Mouse (Mus musculus) CH12.LX (cell line): ENCODE data around the gene Dnajc4. TPM values are rescaled to one million over a fixed set of nuclear protein-coding genes. Genes with fewer than 3 reads are reported as not detected.

Experiments used
- DNase-seq: peaks from one replicate; pipeline ENCODE4 v3.0.0-alpha.2; 2013; ENCODE audit errors: extremely low read depth
- H3K27ac ChIP-seq: 2 replicates; pipeline ENCODE4 v1.5.1; 2012; ENCODE audit warnings: low read depth, mild to moderate bottlenecking, control low read depth, moderate library complexity; ENCODE audit not compliant: insufficient read depth
- H3K27me3 ChIP-seq: replicated peaks from 2 replicates; pipeline ENCODE3; 2012; ENCODE audit warnings: inconsistent platforms
- H3K36me3 ChIP-seq, 2 experiments: replicated peaks in 1 of 2; 2 replicates each; pipeline versions ENCODE3 to v1.6.1; 2012; ENCODE audit warnings: inconsistent platforms in 1 of 2, low read length in 1 of 2, mild to moderate bottlenecking in 1 of 2, mixed read lengths in 1 of 2, moderate library complexity in 1 of 2; ENCODE audit not compliant: control insufficient read depth in 1 of 2, insufficient read depth in 1 of 2
- H3K4me1 ChIP-seq, 2 experiments: 2 replicates each; pipeline ENCODE4 v1.6.1; 2012; ENCODE audit warnings: inconsistent platforms in 1 of 2, moderate library complexity in 1 of 2; ENCODE audit not compliant: insufficient read depth in 2 of 2, control insufficient read depth in 1 of 2
- H3K4me2 ChIP-seq: 2 replicates; pipeline ENCODE4 v1.6.1; 2012; ENCODE audit warnings: low read depth, mild to moderate bottlenecking, control low read depth; ENCODE audit not compliant: poor library complexity, insufficient read depth, severe bottlenecking
- H3K4me3 ChIP-seq, 3 experiments: fragments of 150-350 bp in 1 of 3; sonication (generic) in 1 of 3; replicated peaks in 1 of 3; 2 replicates each; pipeline versions ENCODE3 to v1.5.1; 2011 to 2012; ENCODE audit warnings: low read depth in 2 of 3, low read length in 2 of 3, mild to moderate bottlenecking in 2 of 3, moderate library complexity in 2 of 3, control low read depth in 1 of 3, improper control_type of control experiment in 1 of 3, inconsistent platforms in 1 of 3, mixed read lengths in 1 of 3; ENCODE audit not compliant: poor library complexity in 1 of 3
- H3K79me2 ChIP-seq: replicated peaks from 2 replicates; pipeline ENCODE4 v1.6.1; 2012; ENCODE audit warnings: mild to moderate bottlenecking, moderate library complexity; ENCODE audit not compliant: control insufficient read depth, poor library complexity, insufficient read depth, severe bottlenecking; ENCODE audit errors: extremely low read depth
- H3K9ac ChIP-seq: 2 replicates; pipeline ENCODE4 v1.6.1; 2012; ENCODE audit warnings: low read depth, mild to moderate bottlenecking, control low read depth, moderate library complexity; ENCODE audit not compliant: insufficient read depth
- H3K9me3 ChIP-seq: replicated peaks from 2 replicates; pipeline ENCODE3; 2012; ENCODE audit warnings: low read length, inconsistent platforms, mixed read lengths
- BHLHE40 ChIP-seq: IDR thresholded peaks from 2 replicates; pipeline ENCODE4 v1.6.1; 2011; ENCODE audit warnings: mild to moderate bottlenecking, low read depth, low read length, improper control_type of control experiment
- CHD2 ChIP-seq: IDR thresholded peaks from 2 replicates; pipeline ENCODE4 v1.6.1; 2011; ENCODE audit warnings: low read length, improper control_type of control experiment
- ELF1 ChIP-seq: IDR thresholded peaks from 2 replicates; pipeline ENCODE4 v1.6.1; 2014; ENCODE audit warnings: low read depth, mild to moderate bottlenecking, inconsistent platforms, low read length, improper control_type of control experiment
- EP300 ChIP-seq: IDR thresholded peaks from 2 replicates; pipeline ENCODE4 v1.6.1; 2011; ENCODE audit warnings: low read length, improper control_type of control experiment
- HCFC1 ChIP-seq: IDR thresholded peaks from 2 replicates; pipeline ENCODE4 v1.6.1; 2012; ENCODE audit warnings: low read depth, mild to moderate bottlenecking, inconsistent platforms, low read length, improper control_type of control experiment
- IRF4 ChIP-seq: IDR thresholded peaks from 2 replicates; pipeline ENCODE4 v1.6.1; 2014; ENCODE audit warnings: low read depth, mild to moderate bottlenecking, inconsistent platforms, low read length, improper control_type of control experiment
- JUND ChIP-seq: conservative IDR thresholded peaks from 2 replicates; pipeline ENCODE4 v1.6.1; 2011; ENCODE audit warnings: low read depth, low read length, improper control_type of control experiment
- MAX ChIP-seq: IDR thresholded peaks from 2 replicates; pipeline ENCODE4 v1.6.1; 2011; ENCODE audit warnings: low read length, improper control_type of control experiment
- MAZ ChIP-seq: IDR thresholded peaks from 2 replicates; pipeline ENCODE4 v1.6.1; 2012; ENCODE audit warnings: low read depth, mild to moderate bottlenecking, inconsistent platforms, low read length, improper control_type of control experiment, moderate library complexity
- MEF2A ChIP-seq: IDR thresholded peaks from 2 replicates; pipeline ENCODE4 v1.6.1; 2014; ENCODE audit warnings: low read depth, mild to moderate bottlenecking, inconsistent platforms, low read length, improper control_type of control experiment, borderline replicate concordance
- MXI1 ChIP-seq: IDR thresholded peaks from 2 replicates; pipeline ENCODE4 v1.6.1; 2011; ENCODE audit warnings: mild to moderate bottlenecking, low read depth, low read length, improper control_type of control experiment
- MYC ChIP-seq: IDR thresholded peaks from 2 replicates; pipeline ENCODE4 v1.6.1; 2011; ENCODE audit warnings: low read depth, mild to moderate bottlenecking, improper control_type of control experiment, low read length
- NRF1 ChIP-seq: IDR thresholded peaks from 2 replicates; pipeline ENCODE4 v1.6.1; 2014; ENCODE audit warnings: low read depth, mild to moderate bottlenecking, inconsistent platforms, low read length, improper control_type of control experiment, moderate library complexity
- PAX5 ChIP-seq: IDR thresholded peaks from 2 replicates; pipeline ENCODE4 v1.6.1; 2012; ENCODE audit warnings: low read length, inconsistent platforms, mixed read lengths
- POLR2A ChIP-seq: IDR thresholded peaks from 2 replicates; pipeline ENCODE4 v1.6.1; 2011; ENCODE audit warnings: low read depth, mild to moderate bottlenecking, improper control_type of control experiment, low read length
- POLR2AphosphoS2 ChIP-seq: IDR thresholded peaks from 2 replicates; pipeline ENCODE4 v1.6.1; 2011; ENCODE audit warnings: low read depth, low read length, improper control_type of control experiment
- RAD21 ChIP-seq: IDR thresholded peaks from 2 replicates; pipeline ENCODE4 v1.6.1; 2011; ENCODE audit warnings: low read depth, mild to moderate bottlenecking, low read length, improper control_type of control experiment, moderate library complexity
- RCOR1 ChIP-seq: conservative IDR thresholded peaks from 2 replicates; pipeline ENCODE4 v1.6.1; 2012; ENCODE audit warnings: low read depth, mild to moderate bottlenecking, inconsistent platforms, low read length, improper control_type of control experiment
- TBP ChIP-seq: conservative IDR thresholded peaks from 2 replicates; pipeline ENCODE4 v1.6.1; 2011; ENCODE audit warnings: low read depth, low read length, improper control_type of control experiment
- TCF12 ChIP-seq: IDR thresholded peaks from 2 replicates; pipeline ENCODE4 v1.6.1; 2014; ENCODE audit warnings: low read depth, mild to moderate bottlenecking, inconsistent platforms, low read length, improper control_type of control experiment
- UBTF ChIP-seq: IDR thresholded peaks from 2 replicates; pipeline ENCODE4 v1.6.1; 2012; ENCODE audit warnings: low read depth, mild to moderate bottlenecking, inconsistent platforms, low read length, improper control_type of control experiment, moderate library complexity
- USF1 ChIP-seq: IDR thresholded peaks from 2 replicates; pipeline ENCODE4 v1.6.1; 2014; ENCODE audit warnings: low read depth, mild to moderate bottlenecking, inconsistent platforms, low read length, improper control_type of control experiment
- USF2 ChIP-seq: conservative IDR thresholded peaks from 2 replicates; pipeline ENCODE4 v1.6.1; 2011; ENCODE audit warnings: low read depth, low read length, improper control_type of control experiment
- ZKSCAN1 ChIP-seq: IDR thresholded peaks from 2 replicates; pipeline ENCODE4 v1.6.1; 2012; ENCODE audit warnings: low read depth, inconsistent platforms, low read length, improper control_type of control experiment, borderline replicate concordance
- ZMIZ1 ChIP-seq: IDR thresholded peaks from 2 replicates; pipeline ENCODE4 v1.6.1; 2012; ENCODE audit warnings: low read depth, mild to moderate bottlenecking, inconsistent platforms, low read length, improper control_type of control experiment
- ZNF384 ChIP-seq: IDR thresholded peaks from 2 replicates; pipeline ENCODE4 v1.6.1; 2012; ENCODE audit warnings: low read depth, low read length, improper control_type of control experiment, inconsistent platforms
- dilution Hi-C: fragments of 300-500 bp; cut with MboI; formaldehyde crosslinking; loops from 2 replicates; pipeline ENCODE4 v1.14.3; 2020; ENCODE audit warnings: low sequenced_read_pairs; ENCODE audit not compliant: extremely low pct_unique_long_range_greater_than_20kb, extremely low pct_ligation_motif_present
- in situ Hi-C: fragments of 300-500 bp; cut with MboI; formaldehyde crosslinking; loops from 3 replicates; pipeline ENCODE4 v1.14.3; 2019; ENCODE audit warnings: low sequenced_read_pairs, low pct_ligation_motif_present, low pct_unique_long_range_greater_than_20kb, mixed read lengths
- polyA plus RNA-seq: library from polyadenylated mRNA; unstranded; fragments of >175 nt; gene quantifications from 2 replicates; pipeline ENCODE4 v1.2.1, GENCODE M21; 2012; ENCODE audit warnings: low read depth; ENCODE audit not compliant: insufficient read length
- total RNA-seq, 2 experiments: library from RNA; depleted of rRNA; stranded (reverse); fragments of 300-350 nt in 1 of 2; fragments of >200 nt in 1 of 2; gene quantifications; 2 replicates each; pipeline ENCODE4 v1.2.3; 2012 to 2014

Dnajc4 gene
- total and polyA plus RNA-seq, 3 experiments, result 6.2 to 13.9 (median 11.2) TPM

GRCm38 (mm10) chr19:6948186-6948585 lies 44.2 kb downstream of the Dnajc4 start:
- Histone ChIP-seq H3K4me2 (no peak overlapping the region), H3K36me3 (peaks cover 9 to 76% of the 10 kb centered on the region in 2 experiments), H3K9ac (no peak overlapping the region), H3K27ac (no peak overlapping the region), H3K27me3 (no peaks in the 10 kb centered on the region), H3K9me3 (no peaks in the 10 kb centered on the region), H3K4me3 (no peak overlapping the region), H3K79me2 (no peaks in the 10 kb centered on the region), H3K4me1 (peaks cover 3 to 13% of the 10 kb centered on the region in 2 experiments; a peak in 2 of 4 replicates)
- TF ChIP-seq CHD2 (no peak), ZNF384 (no peak), TCF12 (no peak), MYC (no peak), MAX (no peak), NRF1 (no peak), USF1 (no peak), ELF1 (no peak), HCFC1 (no peak), RAD21 (no peak), MEF2A (no peak), MAZ (no peak), POLR2A (no peak), RCOR1 (no peak), ZMIZ1 (no peak), MXI1 (no peak), UBTF (no peak), USF2 (no peak), JUND (no peak)
- in situ Hi-C loops (no loop called here), dilution Hi-C loops (no loop called here)
- DNase-seq, result no peak

DNA sequence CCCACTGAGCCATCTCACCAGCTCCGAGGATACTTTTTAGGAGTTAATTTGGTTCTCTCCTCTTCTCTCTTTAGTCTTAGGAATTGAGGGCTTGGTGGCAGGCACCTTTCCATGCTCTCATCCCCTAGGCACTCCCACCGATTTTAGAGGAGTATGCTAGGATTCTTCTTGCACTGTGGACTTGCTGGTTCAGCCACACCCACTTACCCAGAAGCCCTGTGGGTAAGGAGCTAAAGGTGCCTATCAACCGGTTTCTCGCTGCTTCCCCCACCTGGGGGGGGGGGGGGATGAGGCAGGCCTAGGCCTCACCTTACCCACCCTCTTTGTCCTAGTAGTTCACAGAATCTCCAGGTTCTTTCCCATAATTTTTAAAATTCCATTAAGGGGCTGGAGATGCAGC lies 44.6 kb downstream of the Dnajc4 start:
- Histone ChIP-seq H3K9ac (no peak overlapping the region), H3K36me3 (peaks cover 9 to 72% of the 10 kb centered on the region in 2 experiments), H3K9me3 (no peaks in the 10 kb centered on the region), H3K4me2 (no peak overlapping the region), H3K27me3 (no peaks in the 10 kb centered on the region), H3K79me2 (no peaks in the 10 kb centered on the region), H3K27ac (no peak overlapping the region)
- in situ Hi-C loops, result no loop called here
- dilution Hi-C loops, result no loop called here
- no peak for DNase-seq
- TF ChIP-seq ZKSCAN1, result no peak
- no peak for TF ChIP-seq ELF1
- TF ChIP-seq NRF1, result no peak
- no peak for TF ChIP-seq BHLHE40
- no peak for TF ChIP-seq RCOR1
- no peak for TF ChIP-seq MYC
- no peak for TF ChIP-seq USF2
- no peak for TF ChIP-seq ZNF384
- no peak for TF ChIP-seq POLR2AphosphoS2
- TF ChIP-seq UBTF, result no peak
- TF ChIP-seq CHD2, result no peak
- TF ChIP-seq MAX, result no peak
- no peak for TF ChIP-seq PAX5
- TF ChIP-seq TBP, result no peak
- no peak for TF ChIP-seq USF1
- no peak for TF ChIP-seq IRF4
- no peak for TF ChIP-seq JUND
- no peak for TF ChIP-seq EP300
- TF ChIP-seq MEF2A, result no peak
- TF ChIP-seq MXI1, result no peak
- TF ChIP-seq, all 38 proteins: peak for 0
- Histone ChIP-seq H3K4me1 (peaks cover 5 to 17% of the 10 kb centered on the region in 2 experiments), H3K4me3 (no peak overlapping the region)
